Mouse (Mus musculus): ENCODE measurements around the gene Gm17482. TPM values are rescaled to one million over a fixed set of nuclear protein-coding genes. Genes with fewer than 3 reads are reported as not detected.

Gene Gm17482
- polyA plus RNA-seq, 1 experiment from 2014 or later, result not detected

- Histone ChIP-seq H3K4me3 (replicated peaks) (no peak overlapping the region), H3K9me3 (replicated peaks) (no peaks in the 10 kb centered on the region), H3K27ac (no peak overlapping the region), H3K4me2 (peak overlapping the region; percentile 46), H3K27me3 (no peaks in the 10 kb centered on the region), H3K9ac (no peak overlapping the region), H3K4me1 (replicated peaks) (peaks cover 5% of the 10 kb centered on the region; the same call in 1 of the 2 replicates), H3K36me3 (no peaks in the 10 kb centered on the region)
- no peak for DNase-seq
- ATAC-seq (ENCODE audit: low read depth), result 0 out of 2 replicates have a peak, but pooled peaks have one; percentile 12
- WGBS (ENCODE audit: insufficient replicate concordance), result 13% methylated on average over 13 of the region's 13 CpGs
Observed at GRCm38 (mm10) chr6:115251531-115251985, 24.4 kb downstream of the Gm17482 start.

- H3K27me3 ChIP-seq, result no peaks in the 10 kb centered on the region
- WGBS (ENCODE audit: insufficient replicate concordance), result 40% methylated on average over 8 of the region's 10 CpGs
- H3K4me3 ChIP-seq (replicated peaks), result no peak within 1 kb of the TSS
- no peaks in the 10 kb centered on the region for H3K36me3 ChIP-seq
- peak within 1 kb of the TSS; percentile 46 for H3K4me2 ChIP-seq
- H3K9ac ChIP-seq, result no peak within 1 kb of the TSS
- ATAC-seq (ENCODE audit: low read depth) (no peak), DNase-seq (no peak)
- H3K4me1 ChIP-seq (replicated peaks), result peaks cover 5% of the 10 kb centered on the region; the same call in 1 of the 2 replicates
- H3K27ac ChIP-seq, result no peak within 1 kb of the TSS
- H3K9me3 ChIP-seq (replicated peaks), result no peaks in the 10 kb centered on the region
Observed at GRCm38 (mm10) chr6:115252099-115252873, 25.1 kb downstream of the Gm17482 start, which contains the start of gene Timp4. TSS of gene Timp4 (minus strand) at chr6:115252205.

GRCm38 (mm10) chr6:115255171-115255570 is 28.0 kb downstream of the Gm17482 start:
- H3K4me2 ChIP-seq, result no peak overlapping the region
- H3K4me3 ChIP-seq (replicated peaks), result no peak overlapping the region
- no peaks in the 10 kb centered on the region for H3K9me3 ChIP-seq (replicated peaks)
- no peak overlapping the region for H3K9ac ChIP-seq
- no peak overlapping the region for H3K27ac ChIP-seq
- ATAC-seq (ENCODE audit: low read depth) (no peak), DNase-seq (no peak)
- H3K27me3 ChIP-seq, result no peaks in the 10 kb centered on the region
- H3K36me3 ChIP-seq, result no peaks in the 10 kb centered on the region
- 57% methylated on average over 3 of the region's 3 CpGs for WGBS (ENCODE audit: insufficient replicate concordance)
- H3K4me1 ChIP-seq (replicated peaks), result peaks cover 5% of the 10 kb centered on the region; the same call in 1 of the 2 replicates

GRCm38 (mm10) chr6:115260507-115260906 is 33.4 kb downstream of the Gm17482 start:
- no peaks in the 10 kb centered on the region for H3K36me3 ChIP-seq
- no peaks in the 10 kb centered on the region for H3K9me3 ChIP-seq (replicated peaks)
- DNase-seq (no peak), ATAC-seq (ENCODE audit: low read depth) (no peak)
- no peak overlapping the region for H3K9ac ChIP-seq
- H3K27me3 ChIP-seq, result no peaks in the 10 kb centered on the region
- no peak overlapping the region for H3K4me3 ChIP-seq (replicated peaks)
- H3K4me1 ChIP-seq (replicated peaks), result no peaks in the 10 kb centered on the region
- no peak overlapping the region for H3K27ac ChIP-seq
- no peak overlapping the region for H3K4me2 ChIP-seq
- 69% methylated on average over 3 of the region's 3 CpGs for WGBS (ENCODE audit: insufficient replicate concordance)

- Histone ChIP-seq H3K9ac (no peak overlapping the region), H3K4me1 (replicated peaks) (no peaks in the 10 kb centered on the region), H3K4me2 (no peak overlapping the region), H3K4me3 (replicated peaks) (no peak overlapping the region), H3K9me3 (replicated peaks) (no peaks in the 10 kb centered on the region), H3K27me3 (no peaks in the 10 kb centered on the region), H3K36me3 (no peaks in the 10 kb centered on the region), H3K27ac (no peak overlapping the region)
- no peak for ATAC-seq (ENCODE audit: low read depth)
- WGBS (ENCODE audit: insufficient replicate concordance), result 63% methylated on average over 5 of the region's 5 CpGs
- DNase-seq, result no peak
Observed at GRCm38 (mm10) chr6:115266791-115267190, 39.6 kb downstream of the Gm17482 start.

- H3K9me3 ChIP-seq (replicated peaks), result no peaks in the 10 kb centered on the region
- no peaks in the 10 kb centered on the region for H3K4me1 ChIP-seq (replicated peaks)
- 50% methylated on average over 2 of the region's 2 CpGs for WGBS (ENCODE audit: insufficient replicate concordance)
- no peak overlapping the region for H3K9ac ChIP-seq
- H3K27ac ChIP-seq, result no peak overlapping the region
- DNase-seq, result peak; percentile 3
- no peak overlapping the region for H3K4me3 ChIP-seq (replicated peaks)
- H3K27me3 ChIP-seq, result no peaks in the 10 kb centered on the region
- no peaks in the 10 kb centered on the region for H3K36me3 ChIP-seq
- no peak overlapping the region for H3K4me2 ChIP-seq
- ATAC-seq (ENCODE audit: low read depth), result no peak
Observed at GRCm38 (mm10) chr6:115267916-115268315, 40.8 kb downstream of the Gm17482 start.

GRCm38 (mm10) chr6:115268551-115269385 is 41.6 kb downstream of the Gm17482 start:
- Histone ChIP-seq H3K27me3 (no peaks in the 10 kb centered on the region), H3K4me2 (no peak overlapping the region), H3K36me3 (no peaks in the 10 kb centered on the region), H3K9ac (no peak overlapping the region), H3K27ac (no peak overlapping the region), H3K4me3 (replicated peaks) (no peak overlapping the region), H3K4me1 (replicated peaks) (no peaks in the 10 kb centered on the region), H3K9me3 (replicated peaks) (no peaks in the 10 kb centered on the region)
- ATAC-seq (ENCODE audit: low read depth), result no peak
- no peak for DNase-seq
- 69% methylated on average over 10 of the region's 10 CpGs for WGBS (ENCODE audit: insufficient replicate concordance)

GRCm38 (mm10) chr6:115269561-115269960 is 42.4 kb downstream of the Gm17482 start:
- no peaks in the 10 kb centered on the region for H3K4me1 ChIP-seq (replicated peaks)
- H3K4me2 ChIP-seq, result no peak overlapping the region
- no peak overlapping the region for H3K27ac ChIP-seq
- H3K9ac ChIP-seq, result no peak overlapping the region
- H3K27me3 ChIP-seq, result no peaks in the 10 kb centered on the region
- no peak for DNase-seq
- no peak for ATAC-seq (ENCODE audit: low read depth)
- no peaks in the 10 kb centered on the region for H3K9me3 ChIP-seq (replicated peaks)
- no peak overlapping the region for H3K4me3 ChIP-seq (replicated peaks)
- WGBS (ENCODE audit: insufficient replicate concordance), result 40% methylated on average over 5 of the region's 5 CpGs
- no peaks in the 10 kb centered on the region for H3K36me3 ChIP-seq

- Histone ChIP-seq H3K4me1 (replicated peaks) (no peaks in the 10 kb centered on the region), H3K9me3 (replicated peaks) (no peaks in the 10 kb centered on the region), H3K4me2 (no peak overlapping the region), H3K27ac (no peak overlapping the region), H3K36me3 (no peaks in the 10 kb centered on the region), H3K9ac (no peak overlapping the region), H3K4me3 (replicated peaks) (no peak overlapping the region), H3K27me3 (no peaks in the 10 kb centered on the region)
- DNase-seq (no peak), ATAC-seq (ENCODE audit: low read depth) (no peak)
- WGBS (ENCODE audit: insufficient replicate concordance), result 14% methylated on average over 2 of the region's 2 CpGs
Observed at GRCm38 (mm10) chr6:115270085-115270484, 42.9 kb downstream of the Gm17482 start.

- DNase-seq, result no peak
- 48% methylated on average over 3 of the region's 3 CpGs for whole genome bisulfite sequencing (ENCODE audit: insufficient replicate concordance)
- Histone ChIP-seq H3K27ac (no peak overlapping the region), H3K4me2 (no peak overlapping the region), H3K4me1 (replicated peaks) (no peaks in the 10 kb centered on the region), H3K4me3 (replicated peaks) (no peak overlapping the region), H3K27me3 (no peaks in the 10 kb centered on the region), H3K9ac (no peak overlapping the region), H3K9me3 (replicated peaks) (no peaks in the 10 kb centered on the region), H3K36me3 (no peaks in the 10 kb centered on the region)
- ATAC-seq (ENCODE audit: low read depth), result no peak
Observed at GRCm38 (mm10) chr6:115271326-115271725, 44.2 kb downstream of the Gm17482 start.

GRCm38 (mm10) chr6:115271866-115272271 is 44.7 kb downstream of the Gm17482 start:
- no peak for ATAC-seq (ENCODE audit: low read depth)
- H3K4me3 ChIP-seq (replicated peaks), result no peak overlapping the region
- H3K36me3 ChIP-seq, result no peaks in the 10 kb centered on the region
- H3K4me1 ChIP-seq (replicated peaks), result no peaks in the 10 kb centered on the region
- H3K27ac ChIP-seq, result no peak overlapping the region
- H3K9ac ChIP-seq, result no peak overlapping the region
- WGBS (ENCODE audit: insufficient replicate concordance), result 33% methylated on average over 4 of the region's 4 CpGs
- no peak overlapping the region for H3K4me2 ChIP-seq
- H3K27me3 ChIP-seq, result no peaks in the 10 kb centered on the region
- H3K9me3 ChIP-seq (replicated peaks), result no peaks in the 10 kb centered on the region
- DNase-seq, result no peak

Data from liver, embryonic 13.5 days (tissue).